Mouse (Mus musculus) limb, embryonic 11.5 days (tissue): ENCODE results near the gene Ypel1. TPM values are rescaled to one million over a fixed set of nuclear protein-coding genes. Genes with fewer than 3 reads are reported as not detected.

ENCODE experiments used
- ATAC-seq: fragments of 200-750 bp; cut with Nextera tagmentation; 2 replicates; pipeline ENCODE4 v1.8.0; 2017; ENCODE audit warnings: low read depth; ENCODE audit not compliant: insufficient number of reproducible peaks, low FRiP score, low TSS enrichment
- DNase-seq: peaks from one replicate; pipeline ENCODE4 v3.0.0-alpha.2; 2015; ENCODE audit warnings: low spot score
- H3K27ac ChIP-seq: fragments of 300-500 bp; sonication (generic); replicated peaks from 2 replicates; pipeline ENCODE4 v1.5.1; 2014; ENCODE audit warnings: low read depth, mild to moderate bottlenecking, low read length
- H3K27me3 ChIP-seq: fragments of 300-500 bp; sonication (generic); 2 replicates; pipeline ENCODE4 v1.6.1; 2014; ENCODE audit warnings: mild to moderate bottlenecking, low read length, mixed read lengths; ENCODE audit not compliant: control insufficient read depth, insufficient read depth
- H3K36me3 ChIP-seq: fragments of 300-500 bp; sonication (generic); 2 replicates; pipeline ENCODE4 v1.6.1; 2014; ENCODE audit warnings: mild to moderate bottlenecking, low read length, moderate library complexity, mixed read lengths; ENCODE audit not compliant: control insufficient read depth, insufficient read depth
- H3K4me1 ChIP-seq: fragments of 300-500 bp; sonication (generic); 2 replicates; pipeline ENCODE4 v1.6.1; 2014; ENCODE audit warnings: low read length, mixed read lengths; ENCODE audit not compliant: control insufficient read depth, insufficient read depth
- H3K4me2 ChIP-seq: fragments of 300-500 bp; sonication (generic); 2 replicates; pipeline ENCODE4 v1.6.1; 2014; ENCODE audit warnings: low read depth, mild to moderate bottlenecking, moderate library complexity; ENCODE audit not compliant: severe bottlenecking
- H3K4me3 ChIP-seq: fragments of 300-500 bp; sonication (generic); 2 replicates; pipeline ENCODE4 v1.5.1; 2014; ENCODE audit warnings: low read depth, low read length
- H3K9ac ChIP-seq: fragments of 300-500 bp; sonication (generic); 2 replicates; pipeline ENCODE4 v1.6.1; 2014; ENCODE audit warnings: mild to moderate bottlenecking, low read length
- H3K9me3 ChIP-seq: fragments of 300-500 bp; sonication (generic); 2 replicates; pipeline ENCODE4 v1.6.1; 2016; ENCODE audit warnings: low read length; ENCODE audit not compliant: control insufficient read depth
- WGBS: fragments of 180-500 bp; shearing (Covaris S2); extraction: QIAGEN DNeasy Blood & Tissue Kit; methylation state at CpG from one replicate; pipeline ENCODE4 v1.1.7; 2014; 5-methylcytosine and 5-hydroxymethylcytosine counted together
- polyA plus RNA-seq: library from polyadenylated mRNA; unstranded; fragments of >200 nt; fragmentation: Nextera tagmentation; extraction: Ambion mirVana; gene quantifications from 2 replicates; pipeline ENCODE4 v1.2.1, GENCODE M21; 2014

Gene Ypel1
- polyA plus RNA-seq, 1 experiment from 2014 or later, result 109 TPM

DNA sequence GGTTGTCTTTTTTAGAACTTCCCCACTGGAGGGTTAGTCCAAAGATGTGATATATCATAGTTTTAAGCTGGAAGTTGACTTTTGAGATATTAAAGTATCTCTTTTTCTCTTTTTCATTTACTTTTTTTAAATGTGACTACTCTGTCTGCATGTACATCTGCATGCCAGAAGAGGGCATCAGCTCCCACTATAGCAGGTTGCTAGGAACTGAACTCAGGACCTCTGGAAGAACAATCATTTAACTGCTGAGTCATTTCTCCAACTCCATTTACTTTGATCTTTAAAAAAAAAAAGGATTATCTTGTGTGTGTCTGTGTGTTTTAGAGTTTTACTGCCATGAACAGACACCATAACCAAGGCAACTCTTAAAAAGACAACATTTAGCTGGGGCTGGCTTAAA is 7.4 kb downstream of the Ypel1 start:
- ATAC-seq (no peak), DNase-seq (no peak)
- Histone ChIP-seq H3K9me3 (peaks cover 8% of the 10 kb centered on the region; the same call in 1 of the 2 replicates), H3K27me3 (no peaks in the 10 kb centered on the region), H3K27ac (no peak overlapping the region), H3K9ac (no peak overlapping the region), H3K36me3 (peaks cover 21% of the 10 kb centered on the region), H3K4me1 (no peaks in the 10 kb centered on the region), H3K4me2 (no peak overlapping the region), H3K4me3 (no peak overlapping the region)

- H3K4me1 ChIP-seq, result no peaks in the 10 kb centered on the region
- no peak overlapping the region for H3K4me2 ChIP-seq
- H3K27me3 ChIP-seq, result no peaks in the 10 kb centered on the region
- WGBS, result 85% methylated on average over 7 of the region's 7 CpGs
- no peak for DNase-seq
- peaks cover 23% of the 10 kb centered on the region for H3K36me3 ChIP-seq
- no peak for ATAC-seq
- no peak overlapping the region for H3K4me3 ChIP-seq
- no peak overlapping the region for H3K9ac ChIP-seq
- no peak overlapping the region for H3K27ac ChIP-seq
- peaks cover 8% of the 10 kb centered on the region; the same call in 1 of the 2 replicates for H3K9me3 ChIP-seq
Observed at GRCm38 (mm10) chr16:17078101-17078500, 8.6 kb downstream of the Ypel1 start.

DNA sequence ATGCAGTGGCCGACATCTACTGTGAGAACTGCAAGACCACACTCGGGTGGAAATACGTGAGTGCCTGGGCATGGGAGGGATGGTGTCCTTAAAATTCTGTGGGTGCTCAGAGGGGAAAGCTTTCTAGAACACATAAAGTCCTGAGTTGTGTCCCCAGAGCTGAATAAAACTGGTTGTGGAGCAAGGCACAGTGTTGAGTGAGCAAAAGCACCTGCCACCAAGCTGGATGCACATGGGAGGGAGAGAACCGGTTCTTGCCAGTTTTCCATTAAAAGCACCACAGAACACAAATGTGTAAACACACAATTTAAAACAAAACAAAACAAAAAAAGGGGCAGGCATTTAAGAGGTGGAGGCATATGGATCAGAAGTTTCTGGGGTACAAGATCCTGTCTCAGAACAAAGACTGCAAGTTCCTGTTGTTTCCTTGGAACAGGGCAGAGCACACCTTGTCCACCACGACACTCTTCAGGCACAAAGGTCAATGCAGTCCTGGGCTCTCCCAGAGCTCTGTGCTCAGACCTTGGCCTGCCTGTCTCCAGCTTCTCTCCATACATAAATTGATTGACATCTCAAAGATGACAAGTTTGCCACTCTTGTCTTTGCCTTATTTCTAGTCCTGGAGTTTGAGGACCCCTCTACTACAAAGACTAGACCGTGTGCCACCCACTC is 12.8 kb downstream of the Ypel1 start:
- Histone ChIP-seq H3K4me1 (no peaks in the 10 kb centered on the region), H3K9ac (no peak overlapping the region), H3K4me3 (no peak overlapping the region), H3K36me3 (peaks cover 14% of the 10 kb centered on the region), H3K27ac (no peak overlapping the region), H3K27me3 (no peaks in the 10 kb centered on the region), H3K4me2 (no peak overlapping the region), H3K9me3 (no peaks in the 10 kb centered on the region)
- no peak for DNase-seq
- whole genome bisulfite sequencing, result 92% methylated on average over 6 of the region's 6 CpGs
- no peak for ATAC-seq

GRCm38 (mm10) chr16:17085636-17086035 is 16.1 kb downstream of the Ypel1 start:
- ATAC-seq (no peak), DNase-seq (no peak)
- H3K9ac ChIP-seq, result no peak overlapping the region
- H3K27ac ChIP-seq, result no peak overlapping the region
- H3K4me2 ChIP-seq, result no peak overlapping the region
- no peaks in the 10 kb centered on the region for H3K9me3 ChIP-seq
- no peaks in the 10 kb centered on the region for H3K4me1 ChIP-seq
- no peak overlapping the region for H3K4me3 ChIP-seq
- H3K36me3 ChIP-seq, result peaks cover 26% of the 10 kb centered on the region
- 89% methylated on average over 4 of the region's 4 CpGs for WGBS
- H3K27me3 ChIP-seq, result no peaks in the 10 kb centered on the region

- ATAC-seq (no peak), DNase-seq (no peak)
- H3K9me3 ChIP-seq, result no peaks in the 10 kb centered on the region
- H3K9ac ChIP-seq, result no peak overlapping the region
- H3K27me3 ChIP-seq, result no peaks in the 10 kb centered on the region
- peaks cover 29% of the 10 kb centered on the region for H3K36me3 ChIP-seq
- no peak overlapping the region for H3K4me2 ChIP-seq
- no peaks in the 10 kb centered on the region for H3K4me1 ChIP-seq
- H3K27ac ChIP-seq, result no peak overlapping the region
- no peak overlapping the region for H3K4me3 ChIP-seq
- 93% methylated on average over 3 of the region's 3 CpGs for WGBS
Observed at GRCm38 (mm10) chr16:17086241-17086640, 16.7 kb downstream of the Ypel1 start.

DNA sequence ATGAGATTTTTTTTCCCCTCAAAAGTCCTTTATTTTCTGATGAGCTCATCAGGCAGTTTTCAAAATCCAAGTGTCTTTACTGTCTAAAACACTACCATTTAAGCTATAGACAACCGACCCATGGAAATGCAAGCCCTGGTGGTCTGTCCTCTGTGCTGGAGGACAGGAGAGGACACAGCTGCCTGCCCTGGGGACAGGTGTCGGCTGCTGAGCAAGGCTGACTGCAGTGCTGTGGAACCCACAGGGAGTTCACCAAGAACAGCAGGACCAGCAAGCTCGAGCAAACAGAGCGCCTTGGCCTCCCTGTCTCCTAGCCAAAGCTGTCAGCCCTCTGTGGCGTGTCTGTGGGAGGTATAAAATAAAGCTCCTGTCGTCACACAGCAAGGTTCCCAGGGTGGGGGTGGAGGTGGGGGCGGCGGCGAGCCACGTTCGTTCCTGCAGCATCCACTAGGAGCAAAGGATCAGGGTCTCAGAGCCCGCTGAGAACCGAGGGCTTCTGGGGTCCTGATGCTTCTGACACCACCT is 17.2 kb downstream of the Ypel1 start:
- 82% methylated on average over 13 of the region's 13 CpGs for WGBS
- Histone ChIP-seq H3K9me3 (no peaks in the 10 kb centered on the region), H3K27ac (no peak overlapping the region), H3K27me3 (no peaks in the 10 kb centered on the region), H3K4me3 (no peak overlapping the region), H3K4me2 (no peak overlapping the region), H3K9ac (no peak overlapping the region), H3K36me3 (peaks cover 31% of the 10 kb centered on the region), H3K4me1 (no peaks in the 10 kb centered on the region)
- DNase-seq (no peak), ATAC-seq (no peak)

DNA sequence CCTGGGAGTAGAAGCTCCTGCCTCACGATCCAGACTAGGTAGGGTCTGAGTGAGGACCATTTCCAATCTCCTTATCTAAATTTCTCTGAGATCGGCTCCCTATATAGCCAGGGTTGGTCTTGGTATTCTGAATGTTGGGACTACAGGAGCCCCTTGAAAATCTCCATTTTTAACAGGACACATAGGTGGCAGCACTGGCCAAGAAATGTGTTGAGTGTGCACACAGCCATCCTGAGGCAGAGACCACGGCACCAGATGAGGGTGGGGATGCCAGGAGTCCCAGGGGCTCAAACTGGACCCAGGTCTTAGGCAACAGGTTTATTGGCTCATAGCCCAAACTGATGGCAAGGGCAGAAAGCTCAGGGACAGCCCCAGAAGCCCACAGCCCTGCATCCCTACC is 18.9 kb downstream of the Ypel1 start:
- Histone ChIP-seq H3K4me2 (no peak overlapping the region), H3K27me3 (no peaks in the 10 kb centered on the region), H3K4me1 (no peaks in the 10 kb centered on the region), H3K4me3 (no peak overlapping the region), H3K9ac (no peak overlapping the region), H3K36me3 (peaks cover 36% of the 10 kb centered on the region), H3K9me3 (no peaks in the 10 kb centered on the region), H3K27ac (no peak overlapping the region)
- DNase-seq (no peak), ATAC-seq (no peak)
- 77% methylated on average over 3 of the region's 3 CpGs for WGBS

GRCm38 (mm10) chr16:17096938-17097337 is 27.4 kb downstream of the Ypel1 start:
- no peaks in the 10 kb centered on the region for H3K4me1 ChIP-seq
- H3K36me3 ChIP-seq, result peaks cover 39% of the 10 kb centered on the region
- no peaks in the 10 kb centered on the region for H3K27me3 ChIP-seq
- WGBS, result 96% methylated on average over 3 of the region's 3 CpGs
- no peaks in the 10 kb centered on the region for H3K9me3 ChIP-seq
- no peak overlapping the region for H3K4me2 ChIP-seq
- ATAC-seq (no peak), DNase-seq (no peak)
- no peak overlapping the region for H3K4me3 ChIP-seq
- no peak overlapping the region for H3K27ac ChIP-seq
- no peak overlapping the region for H3K9ac ChIP-seq
